Mouse (Mus musculus): ENCODE data around the gene Slc22a23. TPM values are rescaled to one million over a fixed set of nuclear protein-coding genes. Genes with fewer than 3 reads are reported as not detected.
A peak's percentile ranks its signal among the peaks of the same experiment; 100 is the strongest.

Gene Slc22a23
- polyA plus RNA-seq, 1 experiment from 2014 or later: 16.7 TPM

DNA sequence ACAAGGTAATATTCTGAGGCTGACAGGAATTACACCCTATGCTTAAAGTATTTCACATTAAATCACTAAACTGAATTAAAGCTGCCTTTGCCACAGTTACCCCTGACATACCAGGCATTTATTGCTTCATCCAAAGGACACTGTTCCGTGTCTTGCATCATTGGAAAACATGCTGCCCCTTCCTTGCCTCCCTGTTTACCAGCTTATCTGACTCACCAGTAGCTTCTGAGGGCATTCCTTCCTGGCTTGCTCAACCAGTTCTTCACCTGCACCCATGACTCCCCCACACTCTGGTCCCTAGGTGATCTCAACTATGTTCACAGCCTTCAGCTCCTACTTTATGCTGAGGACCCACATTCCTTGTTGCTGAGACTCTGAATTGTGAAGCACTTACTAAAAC lies 54.6 kb downstream of the Slc22a23 start:
- Histone ChIP-seq H3K4me1 (peaks cover 17% of the 10 kb centered on the region), H3K9me3 (no peaks in the 10 kb centered on the region), H3K36me3 (no peaks in the 10 kb centered on the region; the same call in 1 of the 2 replicates), H3K27ac (no peak overlapping the region), H3K27me3 (replicated peaks) (no peaks in the 10 kb centered on the region), H3K4me2 (replicated peaks) (no peak overlapping the region), H3K4me3 (no peak overlapping the region), H3K9ac (no peak overlapping the region)
- ATAC-seq (ENCODE audit: low FRiP score, low read depth): no peak
- 94% methylated on average over 1 of the region's 1 CpGs for WGBS

DNA sequence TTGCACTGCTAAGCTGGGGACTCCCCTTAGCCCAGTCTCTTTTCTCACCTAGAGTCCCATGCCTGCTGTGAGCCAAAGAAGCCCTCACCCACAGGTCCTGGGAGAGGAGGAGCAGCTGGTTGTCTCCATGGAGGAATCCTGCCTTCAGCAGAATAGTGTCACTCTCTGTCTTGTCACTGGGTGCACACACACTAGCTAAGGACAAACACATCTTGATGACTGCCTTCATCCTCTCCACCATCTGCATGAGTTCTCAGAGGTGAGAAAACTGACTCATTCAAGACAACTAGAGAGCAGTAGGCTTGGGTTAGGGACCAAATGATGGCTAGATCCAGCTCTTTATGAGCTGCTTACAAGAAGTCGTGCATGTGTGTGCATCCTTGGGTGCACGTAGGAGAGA lies 55.4 kb downstream of the Slc22a23 start:
- Histone ChIP-seq H3K36me3 (no peaks in the 10 kb centered on the region; the same call in 1 of the 2 replicates), H3K27me3 (replicated peaks) (no peaks in the 10 kb centered on the region), H3K4me3 (no peak overlapping the region), H3K27ac (no peak overlapping the region), H3K9me3 (no peaks in the 10 kb centered on the region), H3K9ac (no peak overlapping the region), H3K4me2 (replicated peaks) (no peak overlapping the region), H3K4me1 (peaks cover 21% of the 10 kb centered on the region)
- ATAC-seq (ENCODE audit: low FRiP score, low read depth): no peak
- WGBS: 89% methylated on average over 2 of the region's 2 CpGs

DNA sequence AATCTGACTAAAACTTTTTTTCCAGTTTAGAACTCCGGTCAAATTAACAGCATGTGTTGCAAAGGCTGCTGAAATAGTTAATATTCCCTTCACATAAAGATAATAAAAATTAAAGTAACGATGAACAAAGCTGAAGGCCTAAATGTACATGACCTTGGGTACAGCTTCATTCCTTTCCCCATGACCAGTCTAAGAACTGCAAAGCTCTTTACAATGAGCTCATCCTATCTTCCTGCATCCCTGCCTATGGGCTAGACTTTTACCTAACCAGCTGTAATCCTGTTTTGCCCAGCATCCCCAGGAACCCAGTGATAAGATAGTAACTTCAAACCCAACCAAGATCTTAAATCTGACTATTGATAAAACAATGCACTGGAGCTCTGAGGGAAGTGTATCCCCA lies 56.9 kb downstream of the Slc22a23 start:
- 33% methylated on average over 2 of the region's 2 CpGs for WGBS
- no peaks in the 10 kb centered on the region for H3K36me3 ChIP-seq
- H3K9me3 ChIP-seq: no peaks in the 10 kb centered on the region
- H3K4me3 ChIP-seq: no peak overlapping the region
- peaks cover 21% of the 10 kb centered on the region for H3K4me1 ChIP-seq
- no peak overlapping the region for H3K9ac ChIP-seq
- no peak; the same call in 1 of the 2 replicates for ATAC-seq (ENCODE audit: low FRiP score, low read depth)
- H3K4me2 ChIP-seq (replicated peaks): peak overlapping the region; percentile 35
- H3K27ac ChIP-seq: no peak overlapping the region
- H3K27me3 ChIP-seq (replicated peaks): no peaks in the 10 kb centered on the region

DNA sequence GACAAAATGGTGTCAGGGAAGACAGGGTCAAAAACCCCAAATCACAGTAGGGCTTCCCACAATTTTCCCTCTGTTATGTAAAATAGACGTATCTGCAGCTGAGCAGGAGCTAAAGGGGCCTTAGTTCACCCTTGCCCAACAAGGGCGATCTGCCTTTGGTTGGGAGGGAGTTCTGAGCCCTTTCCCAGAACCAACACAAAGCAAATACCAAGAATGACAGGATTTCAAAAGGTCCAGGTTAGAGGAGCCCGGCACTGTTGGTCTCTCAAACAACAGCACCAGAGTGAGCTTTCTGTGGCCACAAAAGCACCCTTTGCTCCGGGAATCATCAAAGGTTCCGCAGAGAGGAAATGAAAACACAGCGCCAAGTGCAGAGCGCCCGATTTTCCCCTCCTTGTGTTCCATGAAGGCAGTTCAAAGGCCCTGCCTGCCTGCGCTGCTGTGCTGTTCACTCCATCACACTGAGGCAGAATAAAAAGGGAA lies 57.3 kb downstream of the Slc22a23 start:
- peak; percentile 67 for ATAC-seq (ENCODE audit: low FRiP score, low read depth)
- Histone ChIP-seq H3K4me1 (peaks cover 21% of the 10 kb centered on the region), H3K9ac (no peak overlapping the region), H3K27me3 (replicated peaks) (no peaks in the 10 kb centered on the region), H3K36me3 (no peaks in the 10 kb centered on the region), H3K4me3 (no peak overlapping the region), H3K27ac (no peak overlapping the region), H3K9me3 (no peaks in the 10 kb centered on the region), H3K4me2 (replicated peaks) (peak overlapping the region; percentile 35)
- WGBS: 3% methylated on average over 9 of the region's 9 CpGs

DNA sequence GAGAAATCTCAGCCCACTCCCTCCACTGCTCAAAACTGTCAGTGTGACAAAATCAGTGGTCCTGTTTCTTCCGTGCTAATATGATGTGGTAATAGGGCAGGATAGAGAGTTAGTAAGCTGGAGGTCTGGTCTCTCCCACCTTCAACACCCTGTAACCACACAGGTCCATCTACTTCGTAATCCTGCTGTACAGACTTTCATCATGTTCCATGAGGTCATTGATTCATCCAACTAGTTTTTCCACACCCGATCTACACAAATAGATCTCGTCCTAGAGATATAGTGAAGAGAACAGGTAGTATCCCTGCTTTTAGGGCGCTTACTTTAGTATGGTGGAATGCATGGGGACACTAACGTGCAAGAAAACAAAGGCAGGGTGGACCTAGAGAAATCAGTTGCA lies 63.6 kb downstream of the Slc22a23 start:
- no peak for ATAC-seq (ENCODE audit: low FRiP score, low read depth)
- no peaks in the 10 kb centered on the region for H3K9me3 ChIP-seq
- H3K9ac ChIP-seq: no peak overlapping the region
- WGBS: 90% methylated on average over 6 of the region's 6 CpGs
- H3K4me3 ChIP-seq: no peak overlapping the region
- H3K27ac ChIP-seq: no peak overlapping the region
- H3K27me3 ChIP-seq (replicated peaks): no peaks in the 10 kb centered on the region
- H3K4me1 ChIP-seq: peaks cover 20% of the 10 kb centered on the region
- H3K36me3 ChIP-seq: peaks cover 3% of the 10 kb centered on the region; the same call in 1 of the 2 replicates
- no peak overlapping the region for H3K4me2 ChIP-seq (replicated peaks)

DNA sequence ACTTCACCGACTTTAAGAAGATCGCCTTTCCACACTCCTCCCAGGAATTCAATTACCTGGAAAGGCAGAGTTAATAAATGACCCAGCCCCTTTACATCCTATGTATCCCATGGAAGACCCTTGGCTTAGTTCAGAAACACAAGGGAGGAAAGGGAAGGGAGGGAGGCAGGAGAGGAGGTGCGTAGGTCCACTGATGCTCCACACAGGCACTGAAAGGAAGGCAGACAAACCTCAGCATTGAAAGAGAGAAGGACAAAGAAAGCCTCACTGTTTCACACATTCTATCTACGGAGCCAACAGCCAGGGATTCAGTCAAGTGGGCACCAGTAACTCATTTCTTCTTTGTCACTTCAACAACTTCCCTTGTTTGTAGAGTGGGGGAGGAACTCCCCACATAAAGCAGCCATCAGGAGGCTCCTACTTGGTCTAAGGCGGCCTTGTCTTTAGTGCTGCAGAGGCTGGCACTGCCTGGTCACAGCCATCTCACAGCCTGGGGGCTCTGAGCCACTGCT lies 66.2 kb downstream of the Slc22a23 start:
- H3K27ac ChIP-seq: no peak overlapping the region
- H3K4me1 ChIP-seq: peaks cover 16% of the 10 kb centered on the region
- H3K9ac ChIP-seq: no peak overlapping the region
- H3K36me3 ChIP-seq: peaks cover 9% of the 10 kb centered on the region; the same call in 1 of the 2 replicates
- H3K9me3 ChIP-seq: no peaks in the 10 kb centered on the region
- no peaks in the 10 kb centered on the region for H3K27me3 ChIP-seq (replicated peaks)
- H3K4me3 ChIP-seq: no peak overlapping the region
- peak; percentile 58 for ATAC-seq (ENCODE audit: low FRiP score, low read depth)
- 45% methylated on average over 5 of the region's 5 CpGs for WGBS
- no peak overlapping the region for H3K4me2 ChIP-seq (replicated peaks)

DNA sequence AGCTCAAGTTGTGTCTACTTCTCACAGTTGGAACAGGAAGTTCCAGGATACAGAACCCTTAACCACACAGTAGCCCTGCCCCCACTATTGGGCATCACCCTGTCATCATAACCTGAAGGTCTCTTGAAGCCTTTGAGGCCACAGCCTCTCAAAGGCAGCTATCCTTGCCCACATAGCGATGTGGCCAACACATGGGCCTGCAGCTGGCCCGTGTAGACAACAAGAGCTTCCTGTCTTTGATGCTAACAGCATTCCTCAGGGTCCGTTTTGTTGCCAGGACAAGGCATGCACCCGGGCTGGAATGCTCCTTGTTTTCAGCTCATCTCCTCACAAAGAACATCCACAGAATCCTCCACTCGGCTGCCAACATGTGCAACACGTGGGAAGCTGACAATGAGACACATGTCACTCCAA lies 66.7 kb downstream of the Slc22a23 start:
- H3K27ac ChIP-seq: no peak overlapping the region
- H3K4me1 ChIP-seq: peaks cover 16% of the 10 kb centered on the region
- WGBS: 28% methylated on average over 6 of the region's 6 CpGs
- no peaks in the 10 kb centered on the region for H3K27me3 ChIP-seq (replicated peaks)
- peaks cover 9% of the 10 kb centered on the region; the same call in 1 of the 2 replicates for H3K36me3 ChIP-seq
- H3K9me3 ChIP-seq: no peaks in the 10 kb centered on the region
- H3K4me3 ChIP-seq: no peak overlapping the region
- H3K9ac ChIP-seq: no peak overlapping the region
- no peak overlapping the region for H3K4me2 ChIP-seq (replicated peaks)
- ATAC-seq (ENCODE audit: low FRiP score, low read depth): peak; percentile 71

DNA sequence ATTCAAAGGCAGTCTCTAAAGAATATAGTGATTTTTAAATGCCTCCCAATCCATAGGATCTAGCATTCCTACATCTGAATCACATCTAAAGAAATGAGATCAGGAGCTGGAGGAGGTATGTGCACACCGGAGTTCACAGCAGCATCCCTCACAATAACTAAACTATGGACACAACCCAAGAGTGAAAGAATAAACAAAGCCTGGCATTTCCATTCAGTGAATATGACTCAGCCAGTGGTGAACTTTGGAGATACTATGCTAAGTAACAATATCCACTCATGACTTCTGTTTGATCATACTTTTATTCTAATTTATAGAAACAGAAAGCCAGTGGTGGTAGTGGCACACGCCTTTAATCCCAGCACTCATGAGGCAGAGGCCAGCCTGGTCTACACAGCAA lies 67.4 kb downstream of the Slc22a23 start:
- Histone ChIP-seq H3K4me2 (replicated peaks) (no peak overlapping the region), H3K9ac (no peak overlapping the region), H3K36me3 (peaks cover 9% of the 10 kb centered on the region; the same call in 1 of the 2 replicates), H3K4me1 (peaks cover 19% of the 10 kb centered on the region), H3K27ac (no peak overlapping the region), H3K9me3 (no peaks in the 10 kb centered on the region), H3K4me3 (no peak overlapping the region), H3K27me3 (replicated peaks) (no peaks in the 10 kb centered on the region)
- no peak for ATAC-seq (ENCODE audit: low FRiP score, low read depth)
- WGBS: 89% methylated on average over 2 of the region's 2 CpGs

DNA sequence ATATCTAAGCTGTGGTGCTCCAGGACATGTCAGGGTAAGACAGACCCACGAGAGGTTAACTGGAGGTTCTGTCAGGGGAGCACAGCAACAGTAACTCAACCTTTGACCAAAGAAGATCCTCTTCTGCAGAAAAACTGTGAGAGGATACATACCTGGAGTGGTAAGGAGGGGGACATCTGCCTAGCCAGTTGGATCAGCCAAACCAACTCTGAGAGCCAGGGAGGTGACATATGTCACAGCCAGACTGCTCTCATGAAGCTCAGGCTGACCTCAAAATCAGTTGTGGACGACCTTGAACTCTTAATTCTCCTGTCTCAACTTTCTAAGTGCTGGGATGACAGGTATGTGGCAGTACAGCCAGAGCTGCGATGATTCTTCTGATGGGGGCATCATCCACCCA lies 68.0 kb downstream of the Slc22a23 start:
- no peak overlapping the region for H3K27ac ChIP-seq

DNA sequence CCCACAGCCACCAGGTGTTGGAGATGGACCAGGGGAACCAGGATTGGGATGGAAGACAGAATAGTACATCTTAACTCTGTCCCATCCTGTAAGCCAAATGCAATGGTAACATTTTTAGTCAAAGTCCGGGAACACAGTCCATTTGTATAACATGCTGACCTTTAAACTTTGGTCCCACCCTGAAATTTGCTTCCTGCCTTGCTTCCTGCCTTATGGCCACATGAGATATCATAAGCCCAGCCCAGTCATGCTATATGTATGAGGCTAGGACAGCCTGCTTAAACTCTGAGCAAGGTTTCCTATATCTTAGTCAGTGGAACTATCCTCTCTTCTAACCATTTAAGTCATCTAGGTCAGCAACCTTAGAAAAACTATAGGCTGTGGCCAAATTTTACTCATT lies 70.1 kb downstream of the Slc22a23 start:
- Histone ChIP-seq H3K4me2 (replicated peaks) (no peak overlapping the region), H3K4me1 (peaks cover 35% of the 10 kb centered on the region), H3K36me3 (peaks cover 9% of the 10 kb centered on the region; the same call in 1 of the 2 replicates), H3K27ac (no peak overlapping the region), H3K4me3 (no peak overlapping the region), H3K27me3 (replicated peaks) (no peaks in the 10 kb centered on the region), H3K9ac (no peak overlapping the region), H3K9me3 (no peaks in the 10 kb centered on the region)
- ATAC-seq (ENCODE audit: low FRiP score, low read depth): no peak
- WGBS: 91% methylated on average over 1 of the region's 1 CpGs

More for the DNA sequence above, 68.0 kb downstream of the Slc22a23 start:
- Histone ChIP-seq H3K9ac (no peak overlapping the region), H3K27me3 (replicated peaks) (no peaks in the 10 kb centered on the region), H3K4me2 (replicated peaks) (no peak overlapping the region), H3K4me3 (no peak overlapping the region), H3K4me1 (peaks cover 26% of the 10 kb centered on the region), H3K36me3 (peaks cover 9% of the 10 kb centered on the region; the same call in 1 of the 2 replicates), H3K9me3 (no peaks in the 10 kb centered on the region)
- 85% methylated on average over 3 of the region's 3 CpGs for WGBS
- no peak for ATAC-seq (ENCODE audit: low FRiP score, low read depth)

DNA sequence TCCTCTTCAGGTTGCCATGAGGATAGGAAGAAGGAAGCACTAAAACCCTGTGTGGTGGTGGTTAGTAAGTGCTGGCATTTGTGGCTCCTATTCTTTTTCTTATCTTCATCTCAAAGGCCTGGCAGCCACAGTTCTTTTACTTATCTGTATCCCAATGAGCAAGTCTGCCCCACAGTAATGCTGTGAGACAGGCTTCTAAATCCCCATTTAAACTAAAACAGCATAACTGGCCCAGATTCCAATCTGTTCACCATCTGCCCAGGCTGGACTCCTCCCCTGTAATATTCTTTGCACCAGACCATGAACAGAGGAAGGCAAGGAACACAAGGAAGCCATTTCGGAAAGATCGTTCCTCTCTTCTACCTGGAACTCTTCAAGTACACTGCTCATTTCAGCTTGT lies 70.6 kb downstream of the Slc22a23 start:
- no peak for ATAC-seq (ENCODE audit: low FRiP score, low read depth)
- peaks cover 9% of the 10 kb centered on the region; the same call in 1 of the 2 replicates for H3K36me3 ChIP-seq
- WGBS: 87% methylated on average over 2 of the region's 2 CpGs
- no peaks in the 10 kb centered on the region for H3K9me3 ChIP-seq
- peaks cover 33% of the 10 kb centered on the region for H3K4me1 ChIP-seq
- H3K9ac ChIP-seq: no peak overlapping the region
- H3K27me3 ChIP-seq (replicated peaks): no peaks in the 10 kb centered on the region
- no peak overlapping the region for H3K4me2 ChIP-seq (replicated peaks)
- H3K27ac ChIP-seq: no peak overlapping the region
- H3K4me3 ChIP-seq: no peak overlapping the region

DNA sequence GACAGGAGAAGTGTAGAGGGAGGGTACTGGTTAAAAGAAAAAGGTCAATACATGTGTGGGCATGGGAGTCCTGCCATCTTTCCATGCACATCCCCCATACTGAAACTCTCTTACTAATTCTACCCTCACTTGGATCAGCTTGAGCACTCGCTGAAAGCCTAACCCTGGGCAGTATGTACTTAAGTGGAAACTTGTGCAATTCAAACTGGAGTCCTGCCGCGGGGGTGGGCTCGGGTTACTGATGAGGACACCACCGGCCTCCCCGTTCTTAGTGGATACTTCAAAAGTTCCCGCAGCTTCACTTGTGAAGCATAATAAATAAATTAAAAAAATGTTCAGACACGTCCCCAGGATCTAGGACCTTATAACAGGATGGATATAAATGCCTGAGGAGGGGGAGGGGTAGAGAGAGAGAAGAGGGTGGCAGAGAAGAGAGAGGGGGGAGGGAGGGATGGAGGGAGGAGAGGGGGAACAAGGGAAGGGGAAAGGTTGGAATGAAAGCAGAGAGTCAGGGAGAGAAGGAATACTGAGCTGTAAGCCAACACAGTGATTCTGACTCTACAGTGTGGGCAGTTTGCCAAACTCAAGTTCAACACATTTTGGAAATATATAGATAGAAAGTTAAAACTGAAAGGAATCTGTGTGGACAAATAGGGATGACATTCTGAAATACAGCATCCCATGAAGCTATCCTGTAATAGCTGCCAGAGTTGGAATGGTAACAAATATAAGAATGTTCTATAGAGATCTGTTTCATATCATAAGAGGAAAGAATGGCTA lies 72.5 kb downstream of the Slc22a23 start:
- 25% methylated on average over 8 of the region's 8 CpGs for WGBS
- Histone ChIP-seq H3K4me3 (no peak overlapping the region), H3K27ac (no peak overlapping the region)

More for the DNA sequence above, 72.5 kb downstream of the Slc22a23 start:
- H3K9me3 ChIP-seq: no peaks in the 10 kb centered on the region
- H3K36me3 ChIP-seq: peaks cover 9% of the 10 kb centered on the region; the same call in 1 of the 2 replicates
- no peak overlapping the region for H3K4me2 ChIP-seq (replicated peaks)
- no peaks in the 10 kb centered on the region for H3K27me3 ChIP-seq (replicated peaks)
- H3K9ac ChIP-seq: no peak overlapping the region
- peaks cover 21% of the 10 kb centered on the region for H3K4me1 ChIP-seq
- no peak for ATAC-seq (ENCODE audit: low FRiP score, low read depth)

All from neural tube, embryonic 12.5 days (tissue).